Mouse (Mus musculus) adrenal gland, postnatal 36 days (tissue): Measurements from ENCODE around the gene Elf4. TPM values are rescaled to one million over a fixed set of nuclear protein-coding genes. Genes with fewer than 3 reads are reported as not detected.
"Not testable (repeated sequence)": the region's sequence is repeated elsewhere in the genome, so short reads cannot be mapped to it uniquely, and the experiment has no call there.

Experiments
- DNase-seq, 2 experiments: peaks; one replicate each; pipeline ENCODE4 v3.0.0; 2021; ENCODE audit warnings: mixed read lengths in 1 of 2
- total RNA-seq, 2 experiments: library from RNA; stranded (reverse); gene quantifications; 2 replicates each; pipeline ENCODE4 v1.2.3; 2021

Elf4 gene
- total RNA-seq, 2 experiments from 2014 or later = 10.9 to 19.1 TPM

GRCm38 (mm10) chrX:48439036-48439435, 23.9 kb downstream of the Elf4 start:
- DNase-seq = peak; percentile 29 to 36

GRCm38 (mm10) chrX:48436082-48436481, 26.9 kb downstream of the Elf4 start:
- DNase-seq = not testable (repeated sequence)

- peak; percentile 27 to 62 for DNase-seq
These were observed 27.4 kb downstream of the Elf4 start for GRCm38 (mm10) chrX:48435477-48435900.

- DNase-seq = peak in 1 of 2 experiments; percentile 54
These were observed 28.7 kb downstream of the Elf4 start for GRCm38 (mm10) chrX:48434251-48434650.

GRCm38 (mm10) chrX:48433527-48433899, 29.4 kb downstream of the Elf4 start:
- peak in 1 of 2 experiments; percentile 61 for DNase-seq

- DNase-seq = no peak
These were observed 30.1 kb downstream of the Elf4 start for GRCm38 (mm10) chrX:48432599-48433526.

GRCm38 (mm10) chrX:48429538-48429937, 33.4 kb downstream of the Elf4 start:
- DNase-seq = peak in 1 of 2 experiments; percentile 28

- no peak for DNase-seq
These were observed 33.8 kb downstream of the Elf4 start for GRCm38 (mm10) chrX:48429100-48429499.

- DNase-seq = no peak
These were observed 34.3 kb downstream of the Elf4 start for GRCm38 (mm10) chrX:48428642-48429041.

GRCm38 (mm10) chrX:48428241-48428640, 34.7 kb downstream of the Elf4 start:
- DNase-seq = peak in 1 of 2 experiments; percentile 37

- peak in 1 of 2 experiments; percentile 41 for DNase-seq
These were observed 37.7 kb downstream of the Elf4 start for GRCm38 (mm10) chrX:48425280-48425679.

GRCm38 (mm10) chrX:48424583-48424982, 38.3 kb downstream of the Elf4 start:
- DNase-seq = peak; percentile 27 to 55

- DNase-seq = peak in 1 of 2 experiments; percentile 25
These were observed 39.3 kb downstream of the Elf4 start for GRCm38 (mm10) chrX:48423671-48424070.

- peak; percentile 73 to 75 for DNase-seq
These were observed 39.9 kb downstream of the Elf4 start for GRCm38 (mm10) chrX:48422986-48423385.

- DNase-seq = no peak
These were observed 44.5 kb downstream of the Elf4 start for GRCm38 (mm10) chrX:48418417-48418816.

GRCm38 (mm10) chrX:48414291-48414690, 48.6 kb downstream of the Elf4 start:
- no peak for DNase-seq

GRCm38 (mm10) chrX:48412629-48413028, 50.3 kb downstream of the Elf4 start:
- DNase-seq = no peak

GRCm38 (mm10) chrX:48410388-48410776, 52.5 kb downstream of the Elf4 start:
- no peak for DNase-seq

GRCm38 (mm10) chrX:48409611-48410387, 53.1 kb downstream of the Elf4 start:
- peak; percentile 90 to 92 for DNase-seq

GRCm38 (mm10) chrX:48405141-48405540, 57.8 kb downstream of the Elf4 start:
- no peak for DNase-seq

- DNase-seq = no peak
These were observed 62.9 kb downstream of the Elf4 start for GRCm38 (mm10) chrX:48399994-48400393.

- DNase-seq = no peak
These were observed 73.6 kb downstream of the Elf4 start for GRCm38 (mm10) chrX:48389380-48389779.

GRCm38 (mm10) chrX:48385927-48386326, 77.0 kb downstream of the Elf4 start:
- no peak for DNase-seq
